Mouse (Mus musculus) right cerebral cortex, adult 18-20 months (tissue): ENCODE results near the gene Specc1l.

Source experiments
- DNase-seq: peaks from one replicate; pipeline ENCODE4 v3.0.0; 2022; ENCODE audit warnings: mixed read lengths

The Specc1l gene

GRCm38 (mm10) chr10:75224630-75225029 is 12.8 kb downstream of the Specc1l start:
- no peak for DNase-seq

GRCm38 (mm10) chr10:75227381-75227780 is 15.5 kb downstream of the Specc1l start:
- no peak for DNase-seq

- no peak for DNase-seq
These were observed 18.7 kb downstream of the Specc1l start for GRCm38 (mm10) chr10:75230572-75230971.

GRCm38 (mm10) chr10:75231876-75232275 is 20.0 kb downstream of the Specc1l start:
- no peak for DNase-seq

- no peak for DNase-seq
These were observed 20.8 kb downstream of the Specc1l start for GRCm38 (mm10) chr10:75232612-75233155.

GRCm38 (mm10) chr10:75233489-75233888 is 21.6 kb downstream of the Specc1l start:
- no peak for DNase-seq

GRCm38 (mm10) chr10:75235726-75236125 is 23.9 kb downstream of the Specc1l start:
- no peak for DNase-seq

- no peak for DNase-seq
These were observed 24.3 kb downstream of the Specc1l start for GRCm38 (mm10) chr10:75236156-75236555.

- no peak for DNase-seq
These were observed 25.3 kb downstream of the Specc1l start for GRCm38 (mm10) chr10:75237166-75237565.

- DNase-seq, result no peak
These were observed 28.8 kb downstream of the Specc1l start for GRCm38 (mm10) chr10:75240583-75241250.

- no peak for DNase-seq
These were observed 33.9 kb downstream of the Specc1l start for GRCm38 (mm10) chr10:75245806-75246205.

GRCm38 (mm10) chr10:75246331-75246730 is 34.5 kb downstream of the Specc1l start:
- DNase-seq, result no peak

- no peak for DNase-seq
These were observed 39.1 kb downstream of the Specc1l start for GRCm38 (mm10) chr10:75251011-75251410.

GRCm38 (mm10) chr10:75252301-75253022 is 40.6 kb downstream of the Specc1l start:
- peak; percentile 15 for DNase-seq

GRCm38 (mm10) chr10:75255091-75255490 is 43.2 kb downstream of the Specc1l start:
- DNase-seq, result peak; percentile 20

GRCm38 (mm10) chr10:75257401-75257800 is 45.5 kb downstream of the Specc1l start:
- no peak for DNase-seq

- no peak for DNase-seq
These were observed 46.4 kb downstream of the Specc1l start for GRCm38 (mm10) chr10:75258241-75258640.

GRCm38 (mm10) chr10:75261268-75261667 is 49.4 kb downstream of the Specc1l start:
- no peak for DNase-seq

GRCm38 (mm10) chr10:75264993-75265555 is 53.2 kb downstream of the Specc1l start:
- DNase-seq, result no peak

- DNase-seq, result no peak
These were observed 61.1 kb downstream of the Specc1l start for GRCm38 (mm10) chr10:75273020-75273419.

GRCm38 (mm10) chr10:75276427-75277013 is 64.6 kb downstream of the Specc1l start:
- no peak for DNase-seq

GRCm38 (mm10) chr10:75277501-75277900 is 65.6 kb downstream of the Specc1l start:
- peak; percentile 19 for DNase-seq

GRCm38 (mm10) chr10:75282648-75283047 is 70.8 kb downstream of the Specc1l start:
- DNase-seq, result no peak
